Mouse (Mus musculus): ENCODE measurements around the gene Arfip1. TPM values are rescaled to one million over a fixed set of nuclear protein-coding genes. Genes with fewer than 3 reads are reported as not detected.
A peak's percentile ranks its signal among the peaks of the same experiment; 100 is the strongest.

Arfip1 gene
- polyA plus RNA-seq (2016; fragmentation: Nextera tagmentation; extraction: Ambion mirVana) = 49.3 and 50.8 TPM in 2 replicates

DNA sequence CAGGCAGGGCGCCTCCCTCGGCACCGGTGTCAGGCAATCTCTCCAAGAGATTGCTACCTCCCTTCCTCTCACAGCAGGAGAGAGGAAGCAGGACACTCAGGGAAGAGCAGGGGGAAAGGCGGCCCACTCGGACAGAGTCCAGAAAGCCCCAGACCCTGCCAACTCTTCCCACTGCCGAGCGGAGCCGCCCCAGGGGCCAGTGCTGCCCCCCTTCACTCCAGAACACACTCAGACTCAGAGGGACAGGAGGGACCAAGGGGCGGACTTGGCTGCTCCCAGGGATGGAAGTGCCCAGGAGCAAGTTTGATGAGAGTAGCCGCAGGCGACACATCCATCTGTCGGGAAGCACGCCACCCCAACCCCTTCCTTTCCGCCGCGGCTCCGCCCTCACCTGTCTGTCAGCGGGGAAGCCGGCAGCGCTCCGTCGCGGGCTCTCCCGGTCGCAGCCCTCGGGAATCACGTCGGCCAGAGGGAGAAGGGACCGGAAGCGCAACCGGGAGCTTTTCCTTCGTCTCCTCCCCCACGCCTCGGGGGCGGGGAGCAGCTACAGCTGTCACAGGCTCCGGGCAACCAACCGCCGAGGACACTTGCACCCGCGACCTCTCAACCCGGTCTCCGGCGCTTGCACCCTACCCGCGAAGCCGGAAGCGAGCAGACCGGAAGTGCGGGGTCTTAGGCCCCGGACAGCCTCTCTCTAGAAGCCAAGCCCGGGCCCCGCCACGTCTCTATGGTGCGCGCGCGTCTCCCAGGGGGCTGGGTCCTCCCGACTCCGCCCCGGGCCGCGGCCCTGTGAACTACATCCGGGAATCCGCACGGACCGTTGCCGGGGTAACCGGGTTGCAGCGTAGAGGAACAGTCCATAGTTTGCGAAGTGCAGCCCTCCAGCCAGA, at the start of gene Arfip1:
TSS of gene Arfip1 (minus strand) at position 603 of the 890 bp plus-strand sequence.
- peak; percentile 98 for ATAC-seq (ENCODE audit: insufficient number of reproducible peaks, low FRiP score)
- Histone ChIP-seq H3K27ac (ENCODE audit: poor library complexity, severe bottlenecking) (peak within 1 kb of the TSS; percentile 93), H3K4me2 (peak within 1 kb of the TSS; percentile 83), H3K36me3 (no peaks in the 10 kb centered on the region), H3K4me1 (replicated peaks) (peaks cover 44% of the 10 kb centered on the region), H3K4me3 (peak within 1 kb of the TSS; percentile 76), H3K9ac (peak within 1 kb of the TSS; percentile 82), H3K9me3 (replicated peaks) (no peaks in the 10 kb centered on the region), H3K27me3 (replicated peaks) (no peaks in the 10 kb centered on the region)
- under 1% methylated on average over 69 of the region's 70 CpGs for WGBS

GRCm38 (mm10) chr3:84631586-84631985, 49.2 kb upstream of the Arfip1 start:
- Histone ChIP-seq H3K27ac (ENCODE audit: poor library complexity, severe bottlenecking) (no peak overlapping the region), H3K4me2 (no peak overlapping the region), H3K9me3 (replicated peaks) (peaks cover 5% of the 10 kb centered on the region; the same call in 1 of the 2 replicates), H3K9ac (no peak overlapping the region), H3K36me3 (no peaks in the 10 kb centered on the region), H3K4me3 (no peak overlapping the region), H3K27me3 (replicated peaks) (no peaks in the 10 kb centered on the region), H3K4me1 (replicated peaks) (peaks cover 14% of the 10 kb centered on the region)
- no peak for ATAC-seq (ENCODE audit: insufficient number of reproducible peaks, low FRiP score)
- 94% methylated on average over 9 of the region's 9 CpGs for WGBS

GRCm38 (mm10) chr3:84622026-84622425, 39.6 kb upstream of the Arfip1 start:
- Histone ChIP-seq H3K27me3 (replicated peaks) (peaks cover 5% of the 10 kb centered on the region), H3K4me3 (no peak overlapping the region), H3K9me3 (replicated peaks) (no peaks in the 10 kb centered on the region; the same call in 1 of the 2 replicates), H3K4me1 (replicated peaks) (peaks cover 25% of the 10 kb centered on the region), H3K9ac (no peak overlapping the region), H3K36me3 (no peaks in the 10 kb centered on the region), H3K4me2 (no peak overlapping the region), H3K27ac (ENCODE audit: poor library complexity, severe bottlenecking) (no peak overlapping the region)
- WGBS = 61% methylated on average over 3 of the region's 3 CpGs
- no peak for ATAC-seq (ENCODE audit: insufficient number of reproducible peaks, low FRiP score)

DNA sequence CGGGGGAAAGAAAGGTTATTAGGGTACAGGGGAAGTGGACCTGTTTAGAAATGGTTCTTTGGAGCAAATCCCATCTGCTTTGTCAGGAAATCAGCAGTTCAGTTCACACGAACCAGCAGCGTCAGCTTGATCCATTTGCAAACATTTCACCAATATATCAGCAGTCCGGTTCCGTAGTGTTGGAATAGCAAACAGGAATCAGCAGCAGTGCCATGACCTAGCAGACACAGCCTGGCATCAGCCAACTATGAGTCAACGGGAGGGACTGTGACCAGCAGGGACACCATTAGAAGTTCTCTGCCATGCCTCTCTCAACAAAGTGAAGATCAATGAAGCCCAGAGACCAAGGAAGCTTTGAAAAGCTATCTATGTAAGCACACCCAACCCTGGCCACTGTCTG, 37.3 kb upstream of the Arfip1 start:
- H3K4me3 ChIP-seq = no peak overlapping the region
- no peak overlapping the region for H3K27ac ChIP-seq (ENCODE audit: poor library complexity, severe bottlenecking)
- H3K27me3 ChIP-seq (replicated peaks) = peaks cover 5% of the 10 kb centered on the region
- H3K4me1 ChIP-seq (replicated peaks) = peaks cover 9% of the 10 kb centered on the region
- no peak overlapping the region for H3K9ac ChIP-seq
- ATAC-seq (ENCODE audit: insufficient number of reproducible peaks, low FRiP score) = no peak
- 90% methylated on average over 6 of the region's 6 CpGs for WGBS
- no peaks in the 10 kb centered on the region; the same call in none of the 2 replicates for H3K9me3 ChIP-seq (replicated peaks)
- no peaks in the 10 kb centered on the region for H3K36me3 ChIP-seq
- no peak overlapping the region for H3K4me2 ChIP-seq

- Histone ChIP-seq H3K4me2 (no peak overlapping the region), H3K27me3 (replicated peaks) (peaks cover 5% of the 10 kb centered on the region), H3K4me1 (replicated peaks) (peaks cover 2% of the 10 kb centered on the region), H3K4me3 (no peak overlapping the region), H3K36me3 (no peaks in the 10 kb centered on the region), H3K9ac (no peak overlapping the region), H3K27ac (ENCODE audit: poor library complexity, severe bottlenecking) (no peak overlapping the region), H3K9me3 (replicated peaks) (no peaks in the 10 kb centered on the region; the same call in none of the 2 replicates)
- ATAC-seq (ENCODE audit: insufficient number of reproducible peaks, low FRiP score) = no peak
- 91% methylated on average over 7 of the region's 7 CpGs for WGBS
These were observed 36.6 kb upstream of the Arfip1 start for GRCm38 (mm10) chr3:84619056-84619455.

- H3K36me3 ChIP-seq = no peaks in the 10 kb centered on the region
- no peak for ATAC-seq (ENCODE audit: insufficient number of reproducible peaks, low FRiP score)
- 86% methylated on average over 2 of the region's 2 CpGs for WGBS
- no peaks in the 10 kb centered on the region; the same call in none of the 2 replicates for H3K9me3 ChIP-seq (replicated peaks)
- H3K27me3 ChIP-seq (replicated peaks) = peaks cover 5% of the 10 kb centered on the region
- no peak overlapping the region for H3K4me2 ChIP-seq
- no peak overlapping the region for H3K4me3 ChIP-seq
- H3K4me1 ChIP-seq (replicated peaks) = no peaks in the 10 kb centered on the region
- H3K9ac ChIP-seq = no peak overlapping the region
- no peak overlapping the region for H3K27ac ChIP-seq (ENCODE audit: poor library complexity, severe bottlenecking)
These were observed 36.2 kb upstream of the Arfip1 start for GRCm38 (mm10) chr3:84618627-84619026.

- Histone ChIP-seq H3K27ac (ENCODE audit: poor library complexity, severe bottlenecking) (no peak overlapping the region), H3K4me3 (no peak overlapping the region), H3K9me3 (replicated peaks) (no peaks in the 10 kb centered on the region; the same call in none of the 2 replicates), H3K4me2 (no peak overlapping the region), H3K36me3 (no peaks in the 10 kb centered on the region), H3K9ac (no peak overlapping the region), H3K4me1 (replicated peaks) (no peaks in the 10 kb centered on the region), H3K27me3 (replicated peaks) (no peaks in the 10 kb centered on the region)
- 36% methylated on average over 7 of the region's 7 CpGs for WGBS
- no peak for ATAC-seq (ENCODE audit: insufficient number of reproducible peaks, low FRiP score)
These were observed 33.4 kb upstream of the Arfip1 start for GRCm38 (mm10) chr3:84615856-84616225.

GRCm38 (mm10) chr3:84615050-84615855, 32.8 kb upstream of the Arfip1 start:
- no peaks in the 10 kb centered on the region; the same call in none of the 2 replicates for H3K9me3 ChIP-seq (replicated peaks)
- H3K4me3 ChIP-seq = no peak overlapping the region
- WGBS = 21% methylated on average over 5 of the region's 5 CpGs
- H3K4me1 ChIP-seq (replicated peaks) = no peaks in the 10 kb centered on the region
- H3K4me2 ChIP-seq = no peak overlapping the region
- no peaks in the 10 kb centered on the region for H3K36me3 ChIP-seq
- no peak overlapping the region for H3K9ac ChIP-seq
- H3K27ac ChIP-seq (ENCODE audit: poor library complexity, severe bottlenecking) = no peak overlapping the region
- H3K27me3 ChIP-seq (replicated peaks) = no peaks in the 10 kb centered on the region
- no peak for ATAC-seq (ENCODE audit: insufficient number of reproducible peaks, low FRiP score)

DNA sequence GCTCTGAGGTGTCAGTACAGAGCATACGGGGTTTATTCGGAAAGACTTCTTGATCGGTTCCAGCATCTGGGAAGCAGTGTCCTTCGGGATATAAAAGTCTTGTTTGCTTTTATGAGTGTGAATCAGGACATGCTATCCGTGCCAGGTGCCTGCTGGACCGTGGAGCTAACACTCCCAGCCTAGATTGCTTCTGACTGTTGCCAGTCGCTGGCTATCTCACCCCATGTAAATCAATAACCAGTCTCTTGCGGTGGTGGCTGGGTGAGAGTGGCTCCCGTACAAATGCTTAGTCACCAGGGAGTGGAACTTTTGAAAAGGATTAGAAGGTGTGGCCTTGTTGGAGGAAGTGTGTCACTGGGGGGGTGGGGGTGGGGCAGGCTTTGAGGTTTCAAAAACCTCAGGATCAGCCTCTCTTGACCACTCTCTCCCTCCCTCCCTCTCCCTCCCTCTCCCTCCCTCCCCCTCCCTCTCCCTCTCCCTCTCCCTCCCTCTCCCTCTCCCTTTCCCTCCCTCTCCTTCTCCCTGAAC, 27.8 kb upstream of the Arfip1 start:
- Histone ChIP-seq H3K4me1 (replicated peaks) (no peaks in the 10 kb centered on the region), H3K27me3 (replicated peaks) (no peaks in the 10 kb centered on the region), H3K27ac (ENCODE audit: poor library complexity, severe bottlenecking) (no peak overlapping the region), H3K9me3 (replicated peaks) (no peaks in the 10 kb centered on the region; the same call in 1 of the 2 replicates), H3K36me3 (no peaks in the 10 kb centered on the region), H3K9ac (no peak overlapping the region), H3K4me3 (no peak overlapping the region), H3K4me2 (no peak overlapping the region)
- no peak for ATAC-seq (ENCODE audit: insufficient number of reproducible peaks, low FRiP score)
- WGBS = 73% methylated on average over 9 of the region's 9 CpGs

DNA sequence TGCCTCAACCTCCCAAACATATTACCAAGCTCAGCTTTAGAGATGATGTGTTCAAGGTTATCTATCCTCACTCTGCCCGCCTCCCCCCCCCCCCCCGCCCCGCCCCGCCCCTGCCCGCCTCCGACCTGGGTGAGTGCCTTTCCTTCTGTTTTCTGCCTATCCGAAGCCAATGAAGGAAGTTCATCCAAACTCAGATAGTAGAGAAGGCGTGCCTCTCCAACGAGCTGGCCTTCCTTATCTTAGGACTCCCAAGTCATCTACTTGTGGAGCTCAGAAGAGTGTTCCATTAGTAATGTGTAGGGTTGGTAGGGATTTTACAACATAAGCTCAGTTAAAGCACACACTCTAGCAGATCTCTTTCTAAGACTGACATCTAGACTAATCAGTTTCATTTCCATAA, 20.8 kb upstream of the Arfip1 start:
- Histone ChIP-seq H3K4me2 (no peak overlapping the region), H3K27me3 (replicated peaks) (no peaks in the 10 kb centered on the region), H3K27ac (ENCODE audit: poor library complexity, severe bottlenecking) (no peak overlapping the region), H3K9ac (no peak overlapping the region), H3K4me3 (no peak overlapping the region), H3K9me3 (replicated peaks) (no peaks in the 10 kb centered on the region; the same call in 1 of the 2 replicates), H3K36me3 (no peaks in the 10 kb centered on the region), H3K4me1 (replicated peaks) (0 out of 2 replicates have a peak, but pooled peaks cover 6% of the 10 kb centered on the region)
- WGBS = 43% methylated on average over 9 of the region's 9 CpGs
- no peak for ATAC-seq (ENCODE audit: insufficient number of reproducible peaks, low FRiP score)

- Histone ChIP-seq H3K4me2 (no peak overlapping the region), H3K9ac (no peak overlapping the region), H3K36me3 (no peaks in the 10 kb centered on the region), H3K4me3 (no peak overlapping the region), H3K27ac (ENCODE audit: poor library complexity, severe bottlenecking) (no peak overlapping the region), H3K4me1 (replicated peaks) (0 out of 2 replicates have a peak, but pooled peaks cover 6% of the 10 kb centered on the region), H3K27me3 (replicated peaks) (no peaks in the 10 kb centered on the region), H3K9me3 (replicated peaks) (no peaks in the 10 kb centered on the region; the same call in 1 of the 2 replicates)
- ATAC-seq (ENCODE audit: insufficient number of reproducible peaks, low FRiP score) = no peak
- WGBS = 82% methylated on average over 2 of the region's 2 CpGs
These were observed 20.3 kb upstream of the Arfip1 start for GRCm38 (mm10) chr3:84602759-84603158.

Data from heart, embryonic 12.5 days (tissue).